Mouse (Mus musculus): ENCODE data around the gene Zbtb45.

GRCm38 (mm10) chr7:13014275-13014839 lies 4.5 kb upstream of the Zbtb45 start:
- TF ChIP-seq CTCF (IDR thresholded peaks at IDR 0.05; ENCODE audit: borderline replicate concordance, control insufficient read depth, extremely low read depth, insufficient read depth, low read length, poor library complexity) (no peak), POLR2A (IDR thresholded peaks at IDR 0.05; ENCODE audit: control insufficient read depth, extremely low read depth, insufficient read depth, low read length, poor library complexity) (no peak)

Measured in thymus, adult 2 months (tissue).